Mouse (Mus musculus) heart, adult 9 months (tissue): ENCODE measurements at regions not wholly inside any gene's neighbourhood (a gene's known extent, or its start where the extent isn't known, plus 50 kb on each side); places are given as distances from the start of the nearest gene placed in this dataset.

Source experiments
- DNase-seq, 2 experiments: peaks; one replicate each; pipeline ENCODE4 v3.0.0; 2022; ENCODE audit warnings: low spot score in 2 of 2

DNA sequence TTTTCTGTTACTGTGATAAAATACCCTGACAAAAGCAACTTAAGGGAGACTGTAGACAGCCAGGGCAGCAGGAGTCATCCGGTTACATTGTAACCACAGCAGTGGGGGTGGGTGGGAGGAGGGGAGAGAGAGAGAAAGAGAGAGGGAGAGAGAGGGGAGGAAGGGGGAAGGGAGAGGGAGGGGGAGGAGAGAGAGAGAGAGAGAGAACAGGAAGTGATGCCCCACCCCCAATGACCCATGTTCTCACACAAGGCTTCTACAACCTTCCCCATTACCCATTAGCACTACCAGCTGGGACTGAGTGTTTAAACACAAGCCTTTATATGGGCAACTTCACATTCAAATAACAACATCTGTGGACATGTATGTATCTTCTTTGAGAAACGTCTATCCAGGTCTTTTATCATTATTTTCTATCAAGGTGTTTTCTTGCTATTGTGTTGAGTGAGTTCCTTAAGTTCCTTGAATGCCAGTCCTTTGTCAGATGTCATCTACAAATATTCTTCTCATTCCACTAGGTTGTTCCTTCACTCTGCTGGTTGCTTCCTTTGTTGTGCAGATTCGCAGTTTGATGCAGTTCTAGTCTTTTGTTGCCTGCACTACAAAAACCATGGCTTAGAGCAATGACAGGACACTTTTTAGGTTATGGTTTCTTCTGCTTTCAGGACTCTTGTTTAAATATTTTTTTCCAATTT, 274.7 kb upstream of the Ddx18 start:
- DNase-seq = no peak

DNA sequence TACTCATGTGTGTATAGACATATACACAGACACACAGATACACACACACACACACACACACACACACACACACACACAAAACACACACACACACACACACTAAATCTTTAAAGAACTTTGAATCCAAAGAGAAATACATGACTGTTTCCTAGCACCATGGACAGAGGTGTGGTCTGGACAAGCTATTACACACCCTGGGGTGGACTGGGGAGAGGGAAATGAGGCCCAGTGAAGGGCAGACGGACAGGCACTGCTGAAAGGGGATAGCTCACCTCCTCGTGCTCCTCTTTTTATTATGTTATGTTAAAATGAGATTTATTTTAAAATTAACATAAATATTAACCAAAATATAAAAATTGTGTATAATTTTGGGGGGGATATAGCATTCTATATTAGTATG, 265.8 kb upstream of the Ddx18 start:
- DNase-seq = no peak

DNA sequence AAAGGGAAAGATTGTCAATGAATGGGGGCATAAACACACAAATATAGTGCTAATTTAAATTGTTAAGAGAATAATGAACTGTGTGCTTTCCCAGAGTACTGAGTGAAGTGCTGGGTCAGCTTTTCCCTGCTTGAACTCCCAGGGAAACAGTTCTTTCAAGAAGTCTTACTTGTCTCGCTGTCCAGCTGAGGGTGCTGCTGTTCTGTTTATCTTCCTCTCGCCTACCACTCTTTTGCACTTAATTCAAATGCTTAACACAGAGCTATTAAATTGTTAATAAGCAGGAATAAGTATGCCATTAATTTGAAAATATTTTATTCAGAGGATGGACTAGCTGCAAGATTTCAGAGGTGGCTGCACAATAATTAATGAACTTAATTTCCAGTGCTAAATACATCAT, 262.5 kb upstream of the Ddx18 start:
- no peak for DNase-seq

DNA sequence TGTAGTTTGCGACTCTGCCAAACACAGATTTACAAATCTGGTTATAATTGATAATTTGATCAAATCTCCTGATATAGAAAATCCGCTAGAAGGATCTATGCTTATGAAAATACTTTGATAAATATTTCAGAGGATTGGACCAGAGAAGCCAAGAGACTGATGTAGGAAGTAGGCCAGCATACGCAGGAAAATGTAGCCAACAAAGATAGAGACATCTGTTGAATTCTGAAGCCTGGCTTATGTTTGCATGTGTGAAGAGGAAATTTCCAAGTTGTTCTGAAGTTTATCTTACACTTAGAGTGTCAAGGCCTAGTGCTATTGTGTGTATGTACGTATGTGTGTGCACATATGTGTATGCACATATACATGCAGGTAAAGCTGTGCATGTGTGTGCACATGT, 255.2 kb upstream of the Ddx18 start:
- no peak for DNase-seq

DNA sequence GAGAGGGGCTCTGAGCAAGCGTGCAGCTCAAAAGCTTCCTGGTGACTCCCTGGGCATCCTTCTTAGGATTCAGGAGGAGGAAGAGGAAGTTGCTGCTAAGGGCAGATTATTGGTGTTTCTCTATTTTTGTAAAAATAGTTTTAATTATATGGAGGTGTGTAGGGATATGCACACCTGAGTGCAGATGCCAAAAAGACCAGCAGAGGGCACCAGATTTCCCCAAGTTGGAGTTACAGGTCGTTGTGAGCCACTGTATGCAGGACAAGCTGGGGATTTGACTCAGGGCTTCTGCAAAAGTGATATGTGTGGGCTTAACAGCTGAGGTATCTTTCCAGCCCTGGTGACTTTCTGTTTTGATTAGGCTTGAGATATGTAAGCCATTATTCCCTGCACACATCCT, 235.5 kb upstream of the Ddx18 start:
- no peak for DNase-seq

DNA sequence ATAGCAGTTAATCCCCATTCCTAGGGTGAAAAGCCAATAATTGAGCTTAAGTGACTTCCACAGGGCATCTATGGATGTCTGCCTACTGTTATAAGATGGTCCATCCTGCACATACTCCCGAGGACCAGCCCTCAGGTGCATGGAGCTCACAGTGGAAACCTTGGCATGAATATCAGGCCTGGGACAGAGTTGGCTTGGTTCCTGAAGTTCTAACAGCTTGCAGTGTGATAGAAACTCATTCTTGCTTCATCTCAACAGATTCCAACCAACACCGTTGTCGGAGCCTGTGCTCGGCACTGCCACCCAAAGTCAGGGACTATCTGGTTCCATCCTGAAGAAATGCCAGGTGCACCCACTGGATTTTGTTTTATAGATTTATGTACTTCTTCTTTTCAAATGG, 234.7 kb upstream of the Ddx18 start:
- no peak for DNase-seq

DNA sequence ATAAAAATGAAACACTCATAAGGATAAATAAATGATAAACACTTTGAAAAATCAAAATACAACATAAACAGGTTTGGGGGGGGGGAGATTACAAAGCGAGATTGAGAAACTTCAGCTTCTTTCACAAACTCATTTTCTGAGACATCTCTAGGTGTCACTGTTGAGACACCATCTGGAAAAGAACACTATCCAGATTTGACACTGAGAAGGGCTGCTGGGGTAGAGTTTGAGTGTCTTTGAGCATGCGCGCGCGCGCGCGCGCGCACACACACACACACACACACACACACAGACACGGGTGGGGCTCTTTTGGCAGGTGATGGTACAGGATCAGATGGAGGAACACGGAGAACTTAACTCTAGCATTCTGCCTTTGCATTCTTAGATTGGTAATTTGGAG, 230.7 kb upstream of the Ddx18 start:
- DNase-seq = no peak

DNA sequence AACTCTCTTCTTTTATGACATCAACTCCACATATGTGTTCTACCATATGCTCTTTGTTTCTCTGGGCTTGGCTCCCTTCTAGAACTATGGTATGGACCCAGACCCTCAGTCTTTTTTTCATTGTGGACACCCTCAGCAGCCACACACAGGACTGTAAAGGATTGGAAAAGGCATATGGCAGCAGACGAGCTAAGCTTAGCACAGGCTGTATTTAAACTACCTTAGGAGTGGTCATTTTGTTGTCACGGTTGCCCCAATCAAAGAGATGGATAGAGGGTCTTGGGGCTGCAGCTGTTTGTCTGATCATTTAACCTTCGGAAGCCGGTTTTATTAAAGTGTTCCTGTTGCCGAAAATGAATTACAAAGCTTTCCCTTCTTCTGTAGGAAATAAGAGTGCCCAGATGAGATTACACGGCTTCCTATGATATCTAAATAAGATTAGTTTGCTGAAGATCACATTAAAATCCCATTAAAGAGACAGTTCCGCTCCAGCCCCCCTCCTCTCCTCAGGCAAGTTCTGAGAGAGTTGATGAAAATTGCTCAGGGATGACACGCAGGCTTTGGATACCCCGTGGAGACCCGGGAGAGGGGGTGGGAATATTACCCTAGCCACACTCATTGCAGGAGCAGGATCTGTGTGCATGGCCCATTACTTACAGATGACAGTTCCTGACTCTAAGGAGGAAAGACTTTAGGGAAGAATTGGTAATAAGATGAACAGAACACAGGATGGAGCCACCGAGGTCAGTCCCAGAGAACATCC, 227.4 kb upstream of the Ddx18 start:
- DNase-seq = no peak

DNA sequence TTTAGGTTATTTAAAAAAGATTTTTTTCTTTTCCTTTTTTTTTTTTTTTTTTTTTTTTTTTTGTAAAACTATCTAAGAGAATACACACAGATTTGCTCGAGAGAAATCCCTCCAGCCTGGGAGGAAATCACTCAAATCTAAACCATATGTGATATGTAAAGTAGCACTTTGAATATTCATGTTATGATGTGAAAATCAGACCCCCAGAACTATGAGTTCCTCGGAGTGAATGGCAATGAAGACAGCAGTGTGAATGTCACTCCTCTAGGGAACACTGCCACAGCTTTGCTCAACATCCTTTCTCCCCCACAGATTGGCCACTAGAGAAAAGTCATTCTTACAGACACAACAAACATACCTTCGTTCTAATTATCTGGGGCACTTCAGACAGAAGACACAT, 217.8 kb upstream of the Ddx18 start:
- no peak for DNase-seq

DNA sequence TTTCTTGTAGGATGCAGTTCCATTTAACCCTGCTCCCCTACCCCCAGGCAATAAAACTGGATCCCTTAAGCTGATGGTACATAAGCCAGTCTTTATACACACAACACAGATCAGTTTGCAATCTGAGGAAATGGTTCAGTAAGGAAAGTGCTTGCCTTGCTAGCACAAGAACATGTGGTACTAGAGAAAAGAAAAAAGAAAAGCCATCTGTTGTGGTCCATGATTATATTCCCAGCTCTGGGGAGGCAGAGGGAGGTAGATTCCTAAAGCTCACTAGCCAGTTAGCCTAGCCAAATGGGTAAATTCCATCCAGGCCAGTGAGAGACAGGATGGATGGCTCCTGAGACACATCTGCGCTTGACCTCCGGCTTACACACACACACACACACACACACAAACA, 206.2 kb upstream of the Ddx18 start:
- DNase-seq = no peak

DNA sequence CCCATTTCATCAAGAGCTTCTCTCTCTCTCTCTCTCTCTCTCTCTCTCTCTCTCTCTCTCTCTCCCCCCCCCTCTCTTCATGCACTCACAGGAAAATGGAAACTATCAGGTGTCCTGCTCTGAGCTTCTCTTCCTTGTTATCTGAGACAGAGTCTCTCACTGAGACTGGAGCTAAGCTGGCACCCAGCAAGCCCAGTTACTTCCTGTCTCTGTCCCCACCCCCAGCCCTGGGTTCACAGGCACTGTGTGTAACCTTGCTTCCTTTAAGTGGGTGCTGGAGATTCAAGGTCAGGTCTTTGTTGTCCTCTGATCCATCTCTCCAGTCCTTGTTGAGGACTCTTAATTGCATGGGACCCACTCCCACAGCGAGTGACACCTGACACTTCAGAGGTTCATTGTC, 203.7 kb upstream of the Ddx18 start:
- no peak for DNase-seq

DNA sequence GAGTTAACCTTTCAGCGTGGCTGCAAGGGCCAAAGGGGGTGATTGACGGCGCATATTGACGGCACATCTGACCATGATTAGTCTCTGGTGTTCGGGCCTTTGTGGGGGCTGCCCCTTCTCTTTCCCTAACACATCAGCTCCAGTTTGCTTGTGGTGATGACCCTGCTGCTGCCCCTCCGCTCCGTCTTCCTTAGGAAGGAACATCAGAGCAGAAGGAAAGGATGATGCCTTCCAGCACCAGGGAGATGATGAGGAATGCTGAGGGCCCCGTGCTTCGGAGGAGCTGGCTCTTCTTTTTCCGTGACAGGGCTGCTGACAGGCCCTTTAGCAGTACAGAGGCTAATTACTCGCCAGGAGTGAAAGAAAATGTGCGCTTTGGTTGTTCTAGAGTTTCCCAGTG, 203.1 kb upstream of the Ddx18 start:
- DNase-seq = no peak

DNA sequence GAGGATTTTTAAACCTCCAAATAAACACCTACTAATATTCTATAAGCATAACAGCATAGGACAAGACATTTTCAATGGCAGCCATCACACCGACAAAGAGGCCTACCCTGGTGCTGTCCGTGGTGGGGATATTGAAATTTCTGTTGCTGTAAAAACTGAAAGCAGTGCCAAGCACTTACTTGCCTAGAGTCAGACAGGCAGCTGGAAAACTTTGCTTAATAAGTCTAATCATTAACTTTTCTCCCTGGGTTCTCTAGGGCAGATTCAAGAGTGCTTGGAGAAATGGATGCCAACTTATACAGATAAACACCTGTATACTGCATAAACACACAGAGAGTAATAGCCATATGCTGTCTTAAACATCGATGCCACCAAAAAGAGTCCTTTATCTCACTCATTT, 192.3 kb upstream of the Ddx18 start:
- DNase-seq = no peak

DNA sequence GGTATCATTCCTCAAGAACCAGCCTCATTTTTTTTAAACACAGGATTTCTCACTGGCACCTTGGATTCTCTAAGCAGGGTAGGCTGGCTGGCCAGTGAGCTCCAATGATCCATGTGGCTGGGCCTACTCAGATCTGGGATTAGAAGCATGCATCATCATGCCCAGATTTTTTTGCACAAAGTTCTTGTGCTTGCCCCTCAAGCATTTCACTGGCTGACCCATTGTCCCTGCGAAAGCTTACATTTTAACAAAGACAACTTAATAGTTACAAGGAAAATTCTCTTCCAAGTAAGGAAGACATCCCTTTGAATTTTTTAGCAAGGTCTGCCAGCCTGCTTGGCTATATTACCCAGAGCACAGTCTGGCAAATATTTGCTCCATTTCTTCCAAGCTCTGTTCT, 177.4 kb upstream of the Ddx18 start:
- no peak for DNase-seq

DNA sequence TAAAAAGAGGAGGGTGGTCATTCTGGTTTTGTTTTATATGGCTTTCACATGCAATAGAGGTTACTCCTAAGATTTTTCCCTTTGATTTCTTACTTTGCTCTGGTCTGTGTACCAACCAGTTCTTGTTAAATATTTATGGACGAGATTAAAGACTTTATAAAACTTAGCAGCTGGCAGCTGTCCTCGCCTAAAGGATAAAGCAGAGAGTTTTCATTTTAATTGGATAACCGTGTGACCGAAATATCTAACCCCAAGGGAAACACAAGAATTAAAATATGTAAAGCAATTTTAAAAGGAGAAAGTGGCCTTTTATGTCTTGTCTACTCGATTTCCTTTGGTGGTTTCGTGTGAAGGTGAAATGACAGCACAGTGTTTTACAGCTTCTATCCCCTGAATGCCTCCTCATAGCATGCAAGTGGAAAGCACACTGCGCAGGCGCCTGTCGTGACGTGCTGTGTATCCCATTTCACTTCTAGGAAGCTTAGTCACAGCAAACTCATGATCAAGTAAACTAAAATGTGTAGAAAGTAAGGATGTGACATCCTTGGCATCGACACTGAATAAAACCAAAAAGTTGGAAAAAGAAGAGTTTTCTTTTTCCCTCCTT, 167.4 kb upstream of the Ddx18 start:
- DNase-seq = no peak

DNA sequence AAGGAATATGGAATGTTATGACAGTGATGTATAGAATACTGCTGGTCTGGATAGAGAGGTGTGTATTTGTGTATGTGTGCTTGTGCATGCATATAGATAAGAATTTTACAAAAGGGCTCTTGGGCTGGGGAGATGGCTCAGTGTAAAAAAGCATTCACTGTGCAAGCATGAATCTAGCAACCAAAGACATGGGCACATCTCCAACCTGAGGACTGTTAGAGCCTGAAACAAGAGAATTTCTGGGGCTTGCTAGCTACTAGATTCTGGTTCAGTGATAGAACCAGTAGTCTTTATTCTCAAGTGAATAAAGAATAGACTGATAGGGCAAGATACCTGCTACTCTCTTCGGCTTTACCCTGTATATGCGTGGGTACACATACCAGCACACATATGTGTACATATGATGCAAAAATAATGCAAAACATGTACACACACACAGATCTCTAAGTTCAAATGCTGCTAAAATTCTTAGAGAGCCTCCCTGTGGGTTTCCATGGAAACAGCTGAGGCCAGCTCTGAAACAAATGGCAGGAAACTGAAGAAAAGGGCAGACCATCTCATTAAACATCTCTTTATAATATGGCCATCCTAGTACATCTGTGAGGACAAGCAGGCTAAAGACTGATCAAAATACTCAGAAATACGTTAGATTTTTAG, 166.8 kb upstream of the Ddx18 start:
- DNase-seq = no peak

DNA sequence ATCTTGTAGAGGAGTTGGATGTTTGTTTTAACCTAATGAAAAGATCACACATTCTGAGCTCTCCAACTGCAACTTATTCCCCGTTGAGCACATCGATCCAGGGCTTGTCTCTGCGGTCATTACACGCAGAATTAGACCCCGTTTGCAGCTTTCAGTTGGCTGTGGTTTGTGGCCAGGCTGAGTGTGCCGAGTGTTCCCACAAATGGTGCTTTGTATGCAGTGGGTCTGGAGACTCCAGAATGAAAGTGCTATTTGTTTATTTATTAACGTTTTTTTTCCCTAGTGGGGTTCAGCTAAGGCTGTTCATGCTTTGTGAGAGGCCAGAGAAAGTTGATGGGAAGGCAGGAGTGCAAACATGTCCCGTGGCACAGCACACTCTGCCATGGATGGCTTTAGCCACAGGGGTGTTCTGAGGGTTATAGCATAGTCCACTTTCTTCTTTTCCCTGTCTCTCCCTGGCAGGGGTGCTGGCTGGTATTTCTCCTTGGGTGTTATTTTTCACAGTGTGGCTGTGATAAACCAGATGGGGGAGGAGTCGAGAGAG, 141.6 kb upstream of the Ddx18 start:
- no peak for DNase-seq

DNA sequence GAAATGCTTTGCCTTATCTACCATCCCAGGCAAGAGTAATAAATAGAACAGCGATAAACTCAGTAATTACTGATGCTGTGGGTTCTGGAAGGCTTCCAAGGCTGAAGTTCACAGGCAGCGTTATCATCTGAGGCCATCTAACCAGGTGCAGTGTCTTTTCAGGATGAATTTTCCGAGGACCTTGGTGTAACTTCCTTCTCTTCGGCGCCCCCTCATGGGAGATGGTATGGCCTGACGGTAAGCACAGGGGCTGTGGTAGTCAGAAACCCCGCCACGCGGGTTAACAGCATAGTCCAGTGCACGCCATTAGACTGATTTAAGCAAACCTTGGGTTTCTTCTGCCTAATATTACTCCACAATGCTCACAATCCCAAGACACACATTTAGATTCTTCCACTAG, 140.5 kb upstream of the Ddx18 start:
- DNase-seq = no peak

DNA sequence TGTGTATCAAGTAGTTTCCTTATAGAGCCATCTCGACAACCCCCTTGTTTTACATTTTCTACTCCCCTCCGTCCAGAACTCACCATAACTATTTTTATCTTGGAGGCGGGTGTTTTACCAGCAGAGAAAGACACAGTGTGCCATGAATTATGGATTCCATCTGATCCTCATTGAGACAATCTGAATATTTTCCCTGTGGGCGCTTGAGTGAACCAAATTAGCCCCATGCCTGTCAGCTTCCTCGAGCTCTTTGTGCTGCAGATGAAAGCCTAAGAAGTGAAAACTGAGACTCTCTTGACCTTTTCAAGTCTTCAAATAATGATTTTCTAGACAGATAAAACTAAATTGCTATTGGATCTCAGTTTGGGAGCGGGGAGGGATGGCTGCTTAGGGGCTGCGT, 134.0 kb upstream of the Ddx18 start:
- no peak for DNase-seq

DNA sequence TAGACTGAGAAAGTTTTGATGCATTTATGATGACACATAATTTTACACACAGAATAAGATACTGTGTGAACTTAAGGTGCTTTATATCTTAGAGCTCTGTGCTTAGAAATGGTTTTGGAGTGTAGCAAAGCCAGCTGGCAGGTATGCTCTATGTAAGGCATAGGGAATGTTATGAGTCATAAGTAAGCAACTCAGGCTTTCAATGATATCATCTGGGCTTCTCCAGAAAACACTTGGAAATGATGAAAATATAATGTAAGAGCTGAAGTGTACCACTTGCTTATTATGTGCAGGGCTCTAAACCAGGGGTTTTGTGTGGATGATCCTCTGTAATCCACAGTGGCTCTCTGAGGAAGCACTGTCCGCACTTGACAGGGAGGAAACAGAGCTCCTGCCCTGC, 86.1 kb upstream of the Ddx18 start:
- DNase-seq = no peak

DNA sequence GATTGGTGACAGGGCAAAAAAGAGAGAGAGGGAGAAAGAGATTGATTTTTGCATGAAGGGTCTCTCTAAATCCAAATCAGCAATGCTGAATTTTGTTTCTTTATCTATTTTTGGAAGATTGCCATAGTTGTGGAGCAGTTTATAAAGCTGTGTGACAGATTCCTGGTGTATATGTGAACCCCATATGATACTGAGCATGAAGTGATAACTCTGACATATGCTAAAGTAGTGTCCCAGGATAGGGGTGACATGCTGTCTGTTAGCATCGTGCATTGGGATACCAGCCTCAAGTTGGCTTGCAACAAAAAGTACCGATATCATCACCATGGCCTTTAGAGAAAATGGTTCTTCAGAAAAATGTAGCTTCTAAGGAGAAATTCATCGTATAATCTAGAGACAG, 82.3 kb upstream of the Ddx18 start:
- DNase-seq = no peak

DNA sequence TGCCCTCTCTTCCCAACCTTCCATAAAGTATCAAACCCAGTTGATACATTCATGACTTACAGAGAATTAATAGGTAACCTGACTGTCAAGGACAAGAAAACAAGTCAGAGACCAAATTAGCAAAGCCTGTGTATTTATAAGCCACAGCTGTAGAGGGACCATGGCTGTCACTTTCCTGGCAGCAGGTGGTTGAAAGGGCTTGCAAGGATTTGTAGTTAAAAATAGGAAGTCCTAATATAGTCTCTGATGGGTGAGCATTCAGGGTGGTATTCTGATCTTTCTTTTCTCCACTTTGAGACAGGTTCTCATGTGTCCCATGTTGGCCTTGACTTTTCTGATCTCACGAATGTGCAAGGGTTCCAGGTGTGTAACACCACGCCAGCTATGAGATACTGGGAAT, 63.7 kb upstream of the Ddx18 start:
- peak; percentile 27 to 42 for DNase-seq

DNA sequence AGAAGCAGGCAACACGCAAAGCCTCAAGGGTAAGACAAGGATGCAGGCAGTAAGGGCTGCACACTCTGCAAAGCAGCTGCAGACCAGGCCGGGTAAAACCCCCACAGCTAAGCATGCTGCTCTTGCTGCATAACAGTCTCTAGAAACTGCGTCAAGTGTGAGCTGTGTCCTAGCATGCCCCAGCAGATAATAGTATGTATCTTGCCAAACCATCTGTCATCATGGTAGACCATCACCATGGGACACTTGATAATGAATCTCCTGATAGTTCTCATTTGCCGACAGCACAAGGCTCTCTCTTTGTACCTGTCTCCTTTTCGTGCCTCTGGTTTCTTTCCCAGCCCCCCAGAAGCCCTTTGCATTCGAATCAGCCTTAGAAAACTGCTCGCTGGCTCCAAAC, 52.5 kb upstream of the Ddx18 start:
- no peak for DNase-seq
